Mouse (Mus musculus): ENCODE data around the gene Nrd1.

Gene Nrd1

GRCm38 (mm10) chr4:109030266-109030665 is 29.8 kb downstream of the Nrd1 start:
- WGBS, result 91% methylated on average over 2 of the region's 2 CpGs

DNA sequence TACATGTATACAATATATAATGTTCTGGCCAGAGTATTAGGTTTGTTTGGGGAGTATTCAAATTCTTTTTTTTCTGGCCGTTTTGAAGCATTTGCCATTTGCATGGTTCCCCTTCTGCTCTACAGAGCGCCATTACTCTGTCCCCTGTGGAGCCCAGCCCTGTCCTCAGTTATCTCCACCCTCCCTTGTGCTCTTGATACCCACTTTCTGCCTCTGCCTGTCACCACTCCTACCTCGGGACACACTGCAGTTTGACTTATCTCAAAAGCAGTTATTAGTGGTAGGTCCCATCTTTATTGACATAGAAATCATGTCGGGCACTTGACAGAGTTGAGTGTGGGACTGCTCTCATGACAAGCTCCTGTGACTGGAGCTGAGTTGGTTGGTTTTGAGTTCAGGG is 42.3 kb downstream of the Nrd1 start:
- WGBS, result 91% methylated on average over 4 of the region's 4 CpGs

- WGBS, result 64% methylated on average over 5 of the region's 5 CpGs
Measured at GRCm38 (mm10) chr4:109043294-109043693, 42.8 kb downstream of the Nrd1 start.

DNA sequence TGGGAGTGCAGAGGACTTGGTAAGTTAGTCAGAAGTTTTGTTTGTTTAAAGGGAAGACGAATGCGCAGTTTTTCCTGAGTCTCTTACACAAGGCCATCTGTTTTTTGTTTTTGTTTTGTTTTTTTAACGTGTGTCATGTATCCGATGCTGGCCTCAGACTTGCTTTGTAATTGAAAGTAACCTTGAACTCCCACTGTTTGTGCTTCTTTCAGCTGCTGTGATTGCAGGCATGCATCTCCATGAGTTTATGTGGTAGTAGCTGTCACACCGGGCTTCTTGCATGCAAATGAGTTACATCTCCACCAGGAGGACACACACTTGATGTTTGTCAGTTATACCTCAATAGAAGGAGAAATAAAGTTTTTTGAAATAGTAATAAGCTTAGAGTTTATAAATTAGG is 43.3 kb downstream of the Nrd1 start:
- WGBS, result 59% methylated on average over 5 of the region's 5 CpGs

DNA sequence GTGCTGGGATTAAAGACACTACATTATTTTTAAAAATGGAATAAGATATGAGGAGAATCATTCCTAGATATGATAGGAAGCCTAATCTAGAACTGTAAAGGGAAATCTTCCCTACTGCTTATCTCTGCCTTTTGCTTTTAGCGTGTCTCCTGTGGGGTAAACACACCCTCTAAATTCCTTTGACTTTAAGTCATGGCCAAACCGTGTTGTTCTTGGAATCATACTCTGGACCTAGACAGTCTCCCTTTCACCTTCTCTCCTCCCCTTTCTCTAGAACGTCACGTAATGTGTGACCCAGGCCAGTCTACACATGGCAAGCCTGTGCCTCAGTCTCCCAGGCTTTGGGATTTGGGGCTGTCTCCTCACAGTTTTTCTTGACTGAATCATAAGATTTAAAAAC is 47.8 kb downstream of the Nrd1 start:
- 77% methylated on average over 4 of the region's 4 CpGs for WGBS

DNA sequence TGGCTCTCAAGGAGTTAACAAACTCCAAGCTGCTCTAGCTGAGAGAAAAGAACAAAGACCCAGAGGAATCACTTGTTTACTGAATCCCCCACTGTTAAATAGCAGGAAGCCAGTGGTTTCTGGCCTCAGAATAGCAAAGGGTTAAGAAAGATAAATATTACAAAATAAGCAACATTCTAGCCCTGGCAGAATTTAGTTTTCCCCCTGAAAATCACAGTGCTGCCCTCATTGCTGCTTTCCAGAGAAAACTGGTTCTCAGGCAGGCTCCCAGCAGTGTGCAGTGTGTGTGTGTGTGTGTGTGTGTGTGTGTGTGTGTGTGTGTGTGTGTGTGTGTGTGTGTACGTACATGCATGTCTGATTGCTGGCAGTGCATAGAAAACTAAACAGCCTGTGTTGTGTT is 51.8 kb downstream of the Nrd1 start:
- 29% methylated on average over 1 of the region's 1 CpGs for WGBS

DNA sequence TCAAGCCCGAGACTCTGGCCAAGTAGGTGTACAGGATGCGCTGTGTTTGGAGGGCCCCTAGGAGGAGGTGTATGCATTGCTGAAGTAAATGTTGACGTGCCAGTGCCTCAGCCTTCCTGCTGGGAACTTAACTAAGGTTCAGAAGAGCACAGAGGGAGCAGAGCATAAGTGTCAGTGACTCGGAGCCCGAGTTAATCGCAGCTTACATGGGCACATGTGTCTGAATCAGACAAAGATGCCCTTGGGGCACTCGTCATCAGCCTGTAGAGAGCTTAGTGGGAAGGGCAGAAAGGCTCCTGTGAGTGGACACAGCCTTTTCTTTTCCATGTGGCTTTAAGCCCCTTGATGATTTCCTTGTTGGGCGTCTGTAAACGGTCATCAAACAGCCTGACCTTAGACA is 53.5 kb downstream of the Nrd1 start:
- 80% methylated on average over 9 of the region's 9 CpGs for WGBS

DNA sequence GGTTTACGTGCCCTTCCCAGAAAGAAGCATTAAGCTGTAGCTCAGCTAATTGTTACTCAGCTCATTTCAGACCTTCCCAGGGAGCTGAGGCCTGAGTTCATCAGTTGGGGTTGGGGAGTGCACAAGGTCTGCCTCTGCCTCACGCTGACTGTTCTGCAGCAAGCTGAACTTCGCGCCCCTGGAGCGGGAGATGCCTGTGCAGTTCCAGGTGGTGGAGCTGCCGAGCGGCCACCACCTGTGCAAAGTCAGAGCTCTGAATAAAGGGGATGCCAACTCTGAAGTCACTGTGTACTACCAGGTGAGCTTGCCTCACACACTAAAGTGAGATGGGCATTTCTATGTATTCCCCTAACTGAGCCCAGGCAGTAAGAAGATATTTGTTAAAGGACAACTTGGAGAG is 55.9 kb downstream of the Nrd1 start:
- WGBS, result 80% methylated on average over 7 of the region's 7 CpGs

- WGBS, result 93% methylated on average over 8 of the region's 8 CpGs
Measured at GRCm38 (mm10) chr4:109057640-109058039, 57.2 kb downstream of the Nrd1 start.

DNA sequence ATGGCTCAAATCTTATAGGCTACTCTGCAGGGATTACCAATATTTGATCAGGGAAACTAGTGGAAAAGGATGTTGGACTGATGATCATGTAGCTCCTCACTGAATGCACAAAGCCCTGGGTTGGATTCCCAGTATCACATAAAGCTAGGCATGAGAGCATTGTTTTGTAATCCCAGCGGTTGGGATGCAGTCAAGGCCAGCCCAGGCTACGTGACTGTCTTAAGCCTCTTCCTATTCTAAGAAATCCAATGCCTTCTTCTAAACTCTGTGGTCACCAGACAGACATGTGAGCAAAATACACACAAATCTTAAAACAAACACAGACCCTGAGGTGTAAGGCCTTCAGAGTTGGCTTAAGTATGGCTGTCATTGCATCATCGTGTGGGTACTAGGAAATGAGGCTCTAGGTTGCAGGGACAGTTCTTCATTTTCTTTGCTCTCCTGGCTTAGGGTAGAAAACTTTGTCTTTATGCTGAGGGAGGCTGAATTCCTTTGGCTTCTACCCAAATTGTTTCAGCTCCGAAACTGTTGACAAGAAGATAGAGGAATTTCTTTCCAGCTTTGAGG is 58.9 kb downstream of the Nrd1 start:
- 66% methylated on average over 4 of the region's 4 CpGs for WGBS

DNA sequence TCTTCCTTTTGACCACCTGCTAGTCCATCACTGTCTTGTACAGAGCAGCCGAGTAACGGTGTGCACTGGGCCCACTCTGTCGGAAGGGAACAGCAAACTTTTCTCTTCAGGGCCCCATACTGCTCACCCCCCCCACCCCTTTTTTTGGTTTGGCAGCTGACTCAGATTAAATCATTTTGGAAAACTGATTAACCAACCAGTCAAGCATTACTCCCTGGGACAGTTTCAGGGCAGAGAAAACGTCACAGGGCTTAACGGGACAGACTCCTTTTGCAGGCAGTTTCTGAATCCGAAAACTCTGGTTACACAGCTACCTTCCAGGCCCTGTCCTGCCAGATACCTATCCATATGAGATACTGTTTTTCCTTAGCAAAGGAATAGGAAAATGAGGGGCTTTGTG is 64.5 kb downstream of the Nrd1 start:
- WGBS, result 86% methylated on average over 6 of the region's 6 CpGs

GRCm38 (mm10) chr4:109065714-109066113 is 65.3 kb downstream of the Nrd1 start:
- 95% methylated on average over 5 of the region's 5 CpGs for WGBS

DNA sequence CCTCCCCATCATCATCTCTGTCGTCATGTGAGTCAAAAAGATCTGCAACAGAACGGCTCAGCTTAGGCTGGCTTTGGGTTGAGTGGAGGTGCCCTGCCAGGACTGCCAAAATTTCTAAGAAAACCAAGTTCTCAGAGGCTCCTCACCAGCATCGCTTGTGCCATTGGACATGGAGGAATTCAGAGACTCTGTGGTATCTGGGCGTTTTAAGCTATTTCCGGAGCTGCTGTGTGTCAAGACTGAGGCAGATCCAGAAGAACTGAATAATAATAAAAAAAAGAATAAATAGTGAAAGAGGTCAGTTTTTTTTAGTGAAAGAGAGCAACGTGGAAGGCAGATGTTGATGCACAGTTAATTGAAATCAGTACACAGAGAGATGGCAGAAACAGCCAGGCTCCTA is 72.4 kb downstream of the Nrd1 start:
- 87% methylated on average over 6 of the region's 6 CpGs for whole genome bisulfite sequencing

GRCm38 (mm10) chr4:109073296-109073695 is 72.8 kb downstream of the Nrd1 start:
- WGBS, result 80% methylated on average over 3 of the region's 3 CpGs

DNA sequence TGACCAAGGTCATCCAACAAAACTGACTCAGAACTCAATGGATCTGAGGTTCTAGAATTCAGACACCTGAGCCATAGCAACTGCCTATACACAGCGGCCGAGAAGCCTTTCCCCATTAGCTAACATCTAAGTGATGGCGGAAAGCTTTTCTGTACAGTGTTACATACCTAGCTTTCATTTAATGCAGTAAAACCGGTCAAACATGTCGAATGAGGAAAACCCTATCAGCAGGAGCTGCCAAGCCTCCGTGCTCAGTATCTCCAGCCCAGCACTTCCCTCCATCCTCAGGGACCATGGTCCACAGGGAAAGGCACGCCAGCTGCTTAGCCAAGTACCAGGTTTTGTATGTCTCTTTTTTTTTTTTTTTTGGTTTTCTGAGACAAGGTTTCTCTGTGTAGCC is 78.5 kb downstream of the Nrd1 start:
- 94% methylated on average over 7 of the region's 7 CpGs for WGBS

- 69% methylated on average over 3 of the region's 3 CpGs for WGBS
Measured at GRCm38 (mm10) chr4:109079676-109080075, 79.2 kb downstream of the Nrd1 start.

DNA sequence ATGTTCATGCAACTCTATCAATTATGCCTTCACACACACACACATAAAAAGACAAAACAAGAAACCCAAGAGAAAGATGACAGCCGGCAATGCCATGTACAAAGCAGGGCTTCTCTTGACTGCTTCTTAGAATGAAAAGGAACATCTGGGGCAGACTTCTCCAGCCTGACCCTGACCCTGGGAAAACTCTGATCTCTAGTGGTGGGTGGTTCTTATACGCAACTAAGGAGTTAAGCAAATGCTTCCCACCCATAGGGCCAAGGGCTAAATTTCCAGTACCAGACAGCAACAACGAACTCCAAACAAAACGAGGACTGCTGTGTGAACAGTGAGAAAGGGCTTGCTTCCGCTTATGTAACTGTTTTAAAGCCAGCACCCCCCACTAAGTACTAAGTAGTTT is 79.7 kb downstream of the Nrd1 start:
- 73% methylated on average over 5 of the region's 5 CpGs for WGBS

- WGBS, result 65% methylated on average over 5 of the region's 5 CpGs
Measured at GRCm38 (mm10) chr4:109089171-109089570, 88.7 kb downstream of the Nrd1 start.

GRCm38 (mm10) chr4:109089999-109090398 is 89.5 kb downstream of the Nrd1 start:
- WGBS, result 85% methylated on average over 6 of the region's 6 CpGs

DNA sequence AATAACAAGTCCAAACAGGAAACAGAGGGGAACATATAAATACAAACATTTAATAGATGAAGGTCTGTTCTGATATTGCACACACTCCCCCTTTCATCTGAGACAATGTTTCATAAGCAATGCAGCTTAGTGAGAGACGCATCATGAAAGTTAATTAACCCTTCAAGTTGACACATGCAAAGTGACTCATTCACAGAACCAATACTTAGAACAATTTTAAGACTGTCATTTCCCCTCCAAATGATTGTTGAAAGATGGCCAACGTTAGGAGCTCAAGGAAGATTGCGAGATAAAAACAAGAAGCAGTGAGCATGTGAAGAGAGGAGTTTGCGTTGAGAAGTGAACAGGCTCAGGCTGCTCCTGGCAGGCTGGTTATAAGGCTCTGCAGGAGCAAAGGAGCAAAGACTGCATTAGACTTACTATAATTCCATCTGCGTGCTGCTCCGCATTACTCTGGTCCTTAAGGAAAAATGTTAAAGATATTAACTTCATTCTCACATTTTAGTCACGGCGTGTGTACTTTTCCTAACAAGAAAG is 90.9 kb downstream of the Nrd1 start:
- 72% methylated on average over 8 of the region's 8 CpGs for WGBS

DNA sequence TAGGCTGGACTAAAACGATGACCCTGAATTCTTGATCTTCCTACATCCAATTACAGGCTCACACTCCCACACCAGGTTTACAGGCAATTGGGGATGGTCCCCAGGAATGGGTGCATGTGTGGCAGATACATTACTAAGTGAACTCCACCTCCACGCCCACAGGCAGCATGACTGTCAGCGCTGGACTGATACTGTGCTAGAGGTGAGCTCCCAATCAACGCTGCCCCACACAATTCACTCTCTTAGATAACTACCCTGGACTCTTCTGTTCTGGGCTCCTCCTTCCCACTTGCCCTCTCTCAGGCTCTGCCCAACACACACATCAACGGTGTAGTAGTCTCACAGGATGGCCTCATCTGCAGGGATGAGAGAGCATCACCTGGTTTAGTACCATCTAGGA is 91.9 kb downstream of the Nrd1 start:
- WGBS, result 96% methylated on average over 5 of the region's 5 CpGs

- WGBS, result 66% methylated on average over 2 of the region's 2 CpGs
Measured at GRCm38 (mm10) chr4:109094269-109094668, 93.8 kb downstream of the Nrd1 start.

- 98% methylated on average over 3 of the region's 3 CpGs for WGBS
Measured at GRCm38 (mm10) chr4:109098861-109099260, 98.4 kb downstream of the Nrd1 start.

DNA sequence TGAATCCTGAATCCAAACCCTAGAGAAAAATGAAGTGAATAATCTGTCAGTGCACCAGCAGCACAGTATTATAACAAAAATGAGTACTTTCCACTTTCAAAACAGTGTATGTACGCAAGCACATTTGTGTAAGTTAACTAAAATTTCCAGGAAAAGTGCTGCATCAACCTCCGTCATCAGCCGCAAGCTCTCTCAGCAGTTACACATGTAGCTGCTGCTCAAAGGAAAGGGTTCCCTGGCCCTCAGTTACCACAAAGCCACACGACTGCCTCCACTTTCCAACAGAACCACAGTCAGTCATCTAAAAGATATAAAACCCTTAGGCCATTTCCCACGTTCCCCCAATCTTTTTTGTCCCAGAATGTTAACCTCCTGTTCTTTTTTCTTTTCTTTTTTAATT is 102.1 kb downstream of the Nrd1 start:
- 90% methylated on average over 5 of the region's 5 CpGs for WGBS
